Mouse (Mus musculus) gastrocnemius, postnatal 10 days (tissue): ENCODE results near the gene Clasp1. TPM values are rescaled to one million over a fixed set of nuclear protein-coding genes. Genes with fewer than 3 reads are reported as not detected.
"Not testable (repeated sequence)": the region's sequence is repeated elsewhere in the genome, so short reads cannot be mapped to it uniquely, and the experiment has no call there.

Experiments
- DNase-seq: peaks from one replicate; pipeline ENCODE4 v3.0.0; 2021; ENCODE audit warnings: mixed read lengths
- total RNA-seq, 2 experiments: library from RNA; stranded (reverse); gene quantifications; 2 replicates each; pipeline ENCODE4 v1.2.3; 2021

Clasp1 gene
- total RNA-seq, 2 experiments from 2014 or later: 78.7 to 90.1 TPM

DNA sequence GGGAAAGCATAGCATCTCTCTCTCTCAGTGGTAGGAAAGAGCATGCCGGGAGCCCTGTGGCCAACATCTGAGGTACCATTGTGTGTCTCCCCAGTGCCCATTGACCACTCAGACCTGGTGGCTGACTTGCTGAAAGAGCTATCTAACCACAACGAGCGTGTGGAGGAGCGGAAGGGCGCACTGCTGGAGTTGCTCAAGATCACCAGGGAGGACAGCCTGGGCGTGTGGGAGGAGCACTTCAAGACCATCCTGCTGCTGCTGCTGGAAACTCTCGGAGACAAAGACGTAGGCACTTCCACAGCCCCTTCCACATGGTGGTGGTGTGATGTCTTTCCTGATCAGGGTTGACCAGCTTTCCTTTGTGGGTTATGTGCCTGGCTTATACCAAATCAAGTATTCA, 192.3 kb downstream of the Clasp1 start:
- no peak for DNase-seq

DNA sequence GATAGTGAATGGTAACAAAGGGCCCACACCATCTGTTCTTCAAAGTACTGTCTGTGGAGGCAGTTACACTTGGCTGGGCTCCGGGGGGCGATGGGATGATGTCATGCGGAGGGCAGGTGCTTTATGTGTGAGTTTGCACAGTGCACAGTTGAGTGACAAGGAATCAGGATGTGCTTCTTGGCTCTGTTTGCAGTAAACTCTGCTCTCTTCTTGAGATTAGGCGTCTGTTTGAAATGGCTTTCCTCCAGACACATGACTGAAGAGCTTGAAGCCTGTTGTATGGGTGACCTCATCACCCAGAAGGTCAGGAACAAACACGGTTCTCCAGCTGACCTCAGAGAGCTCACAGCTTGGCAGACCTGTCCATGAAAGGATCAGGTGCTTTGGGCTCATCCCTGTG, 200.9 kb downstream of the Clasp1 start:
- no peak for DNase-seq

GRCm38 (mm10) chr1:118592933-118593332, 204.1 kb downstream of the Clasp1 start:
- no peak for DNase-seq

- no peak for DNase-seq
Observed at GRCm38 (mm10) chr1:118595395-118595794, 206.5 kb downstream of the Clasp1 start.

DNA sequence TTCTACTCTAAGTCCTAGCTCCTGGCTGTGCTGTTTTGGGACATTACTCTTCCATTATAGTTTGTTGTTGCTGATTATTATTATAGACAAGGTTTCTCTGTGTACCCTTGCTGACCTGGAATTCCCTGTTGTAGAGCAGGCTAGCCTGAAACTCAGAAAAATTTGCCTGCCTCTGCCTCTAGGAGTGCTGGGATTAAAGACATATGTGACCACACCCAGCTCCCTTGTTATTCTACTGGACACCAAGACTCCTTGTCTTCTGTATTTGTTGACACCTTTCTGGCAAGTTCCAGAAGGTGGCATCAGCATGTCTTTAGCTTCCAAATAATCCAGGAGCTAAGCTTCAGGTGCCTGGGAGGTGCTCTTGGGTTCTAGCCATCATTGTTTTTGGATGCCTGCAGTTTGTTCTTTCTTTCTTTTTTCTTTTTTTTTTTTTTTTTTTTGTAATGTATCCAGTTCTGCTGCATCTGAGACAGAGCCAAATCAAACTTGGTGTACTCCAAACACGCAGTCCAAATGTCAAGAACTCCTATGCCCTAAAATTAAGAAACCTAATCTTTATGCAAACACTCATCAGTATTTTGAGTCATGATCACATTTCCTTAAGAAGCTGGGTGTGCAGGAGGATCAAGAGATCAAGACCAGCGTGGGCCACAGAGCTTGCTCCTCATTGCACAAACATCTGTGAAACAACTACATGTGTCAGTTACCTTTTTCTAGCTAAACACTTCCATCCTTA, 208.8 kb downstream of the Clasp1 start:
- no peak for DNase-seq

DNA sequence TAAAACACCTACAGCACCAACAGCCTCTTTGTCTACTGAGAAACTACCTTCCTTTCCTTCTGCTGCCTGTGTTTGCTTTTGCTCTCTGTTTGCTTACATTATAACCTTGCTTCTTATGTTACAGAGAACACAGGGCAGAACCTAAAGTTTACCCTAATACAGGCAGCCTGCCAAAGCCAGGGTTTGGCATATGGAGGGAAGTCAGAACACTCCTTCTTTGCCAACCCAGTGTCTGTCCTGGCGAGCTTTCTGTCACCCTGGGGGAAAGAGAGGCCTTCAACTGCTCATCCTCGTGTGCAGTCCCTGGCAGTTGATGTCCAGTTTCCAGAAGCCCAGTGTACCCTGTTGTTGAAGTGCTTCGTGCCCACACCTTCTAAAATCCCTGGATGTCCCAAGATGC, 209.5 kb downstream of the Clasp1 start:
- DNase-seq: no peak

GRCm38 (mm10) chr1:118613631-118614183, 224.8 kb downstream of the Clasp1 start:
- DNase-seq: no peak

DNA sequence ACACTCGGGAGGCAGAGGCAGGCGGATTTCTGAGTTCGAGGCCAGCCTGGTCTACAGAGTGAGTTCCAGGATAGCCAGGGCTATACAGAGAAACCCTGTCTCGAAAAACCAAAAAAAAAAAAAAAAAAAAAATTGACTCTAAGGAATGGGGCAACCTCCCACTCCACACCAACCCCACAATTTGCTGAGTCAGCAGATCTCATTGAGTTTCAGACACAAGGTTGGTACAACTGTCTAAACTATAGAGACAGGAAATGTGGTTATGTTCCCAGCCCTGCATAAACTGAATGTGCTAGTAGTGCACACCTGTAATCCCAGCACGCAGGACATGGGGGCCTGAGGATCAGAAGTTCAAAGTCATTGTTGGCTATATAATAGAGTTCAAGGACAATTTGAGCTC, 232.2 kb downstream of the Clasp1 start:
- not testable (repeated sequence) for DNase-seq

GRCm38 (mm10) chr1:118622857-118623256, 234.0 kb downstream of the Clasp1 start:
- DNase-seq: no peak

GRCm38 (mm10) chr1:118625461-118625860, 236.6 kb downstream of the Clasp1 start:
- DNase-seq: no peak

DNA sequence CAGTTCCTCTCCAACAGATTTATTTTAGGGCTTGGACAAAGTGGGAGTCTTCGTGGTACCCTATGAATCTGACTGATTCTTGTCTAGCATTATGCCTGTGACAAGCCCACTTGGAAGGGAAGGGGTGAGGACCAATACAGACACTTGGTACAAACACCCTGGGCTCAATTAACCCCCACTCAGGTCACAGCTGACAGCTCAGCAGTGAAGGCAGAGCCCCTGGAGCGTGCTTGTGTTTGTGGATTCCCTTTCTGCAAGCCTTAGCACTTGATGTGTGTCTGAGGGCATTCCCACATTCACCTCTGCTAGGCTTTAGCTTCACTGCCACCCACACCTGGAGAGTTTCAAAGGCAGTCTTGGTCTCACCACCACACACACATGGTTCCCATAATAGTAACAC, 237.1 kb downstream of the Clasp1 start:
- DNase-seq: no peak

DNA sequence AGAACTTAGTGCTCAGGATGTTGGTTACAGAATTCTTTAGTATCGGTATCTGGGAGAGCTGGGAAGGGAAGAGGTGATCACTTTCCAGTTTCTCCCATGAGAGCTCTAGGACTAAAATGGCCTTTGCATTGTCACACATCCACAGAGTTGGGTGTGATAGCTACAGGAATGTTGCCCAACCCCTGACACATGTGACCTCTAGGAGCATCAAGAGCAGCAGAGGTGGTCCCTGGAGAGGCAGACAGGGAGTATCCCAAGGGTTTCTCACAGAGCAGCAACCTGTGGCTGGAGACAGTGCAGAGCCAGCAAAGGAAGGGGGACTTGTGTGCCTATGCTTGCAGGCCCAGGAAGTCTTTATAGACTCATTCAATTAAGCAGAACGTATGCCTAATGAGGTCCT, 237.6 kb downstream of the Clasp1 start:
- no peak for DNase-seq

- DNase-seq: peak; percentile 73
Observed at GRCm38 (mm10) chr1:118627781-118628464, 239.1 kb downstream of the Clasp1 start, which contains the start of gene Tfcp2l1. TSS of gene Tfcp2l1 (plus strand) at chr1:118627945.

GRCm38 (mm10) chr1:118633415-118633980, 244.6 kb downstream of the Clasp1 start:
- no peak for DNase-seq

- DNase-seq: no peak
Observed at GRCm38 (mm10) chr1:118642296-118642999, 253.6 kb downstream of the Clasp1 start.

DNA sequence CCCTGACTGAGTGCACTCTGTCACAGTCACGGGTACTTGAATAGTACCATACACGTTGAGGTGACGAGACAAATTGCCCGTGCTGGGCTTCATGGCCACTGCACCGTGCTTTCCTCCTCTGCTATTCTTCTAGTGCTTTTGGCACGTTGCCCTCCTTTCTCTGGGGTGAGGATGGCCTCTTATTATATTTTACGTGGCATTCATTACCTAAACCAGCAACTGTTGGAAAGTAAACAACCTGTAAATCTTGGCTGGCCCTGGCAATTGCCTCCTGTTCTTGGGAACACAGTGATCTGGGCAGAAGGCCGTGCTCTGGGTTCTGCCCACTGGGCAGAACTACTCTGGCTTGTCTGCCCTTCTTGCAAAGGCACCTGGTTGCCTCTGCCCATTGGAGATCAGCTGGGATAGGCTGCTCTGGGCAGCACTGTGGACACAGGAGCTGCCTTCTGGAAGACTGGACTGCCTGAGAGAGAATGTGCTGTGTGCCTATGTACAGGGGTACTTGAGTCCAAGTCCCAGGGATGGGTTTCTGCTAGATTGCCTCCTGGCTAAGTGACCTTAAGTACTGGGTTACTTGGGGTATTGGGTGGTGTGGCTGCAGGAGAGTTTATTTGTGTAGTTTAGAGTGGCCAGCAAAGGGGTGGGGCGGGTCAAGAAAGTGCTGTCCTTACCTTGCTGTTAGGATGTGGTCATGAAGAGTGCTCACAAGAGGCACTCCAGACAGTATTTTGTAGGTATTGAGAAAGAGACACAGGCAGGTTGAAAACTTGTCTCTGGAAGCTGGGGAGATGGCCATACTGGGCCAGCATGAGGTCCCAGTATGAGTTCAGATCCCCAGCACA, 254.5 kb downstream of the Clasp1 start:
- no peak for DNase-seq

DNA sequence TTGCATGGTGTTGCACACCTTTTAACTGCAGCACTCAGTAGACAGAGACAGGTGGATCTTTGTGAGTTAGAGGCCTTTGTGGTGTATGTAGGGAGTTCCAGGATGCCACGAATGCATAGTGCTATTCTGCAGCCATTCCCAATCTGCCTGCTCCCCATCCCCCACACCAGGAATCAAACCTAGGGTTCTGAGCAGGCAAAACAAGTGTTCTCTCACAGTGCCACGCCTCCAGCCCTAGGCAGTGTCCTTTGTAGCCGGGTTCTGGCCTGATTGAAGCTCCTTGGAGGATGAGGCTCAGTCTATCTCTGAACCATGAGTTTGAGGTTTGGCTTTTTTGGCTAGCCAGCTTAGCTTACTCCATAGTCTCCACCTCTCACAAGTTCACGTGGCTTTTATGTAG, 256.8 kb downstream of the Clasp1 start:
- no peak for DNase-seq

GRCm38 (mm10) chr1:118648015-118648414, 259.2 kb downstream of the Clasp1 start:
- no peak for DNase-seq

DNA sequence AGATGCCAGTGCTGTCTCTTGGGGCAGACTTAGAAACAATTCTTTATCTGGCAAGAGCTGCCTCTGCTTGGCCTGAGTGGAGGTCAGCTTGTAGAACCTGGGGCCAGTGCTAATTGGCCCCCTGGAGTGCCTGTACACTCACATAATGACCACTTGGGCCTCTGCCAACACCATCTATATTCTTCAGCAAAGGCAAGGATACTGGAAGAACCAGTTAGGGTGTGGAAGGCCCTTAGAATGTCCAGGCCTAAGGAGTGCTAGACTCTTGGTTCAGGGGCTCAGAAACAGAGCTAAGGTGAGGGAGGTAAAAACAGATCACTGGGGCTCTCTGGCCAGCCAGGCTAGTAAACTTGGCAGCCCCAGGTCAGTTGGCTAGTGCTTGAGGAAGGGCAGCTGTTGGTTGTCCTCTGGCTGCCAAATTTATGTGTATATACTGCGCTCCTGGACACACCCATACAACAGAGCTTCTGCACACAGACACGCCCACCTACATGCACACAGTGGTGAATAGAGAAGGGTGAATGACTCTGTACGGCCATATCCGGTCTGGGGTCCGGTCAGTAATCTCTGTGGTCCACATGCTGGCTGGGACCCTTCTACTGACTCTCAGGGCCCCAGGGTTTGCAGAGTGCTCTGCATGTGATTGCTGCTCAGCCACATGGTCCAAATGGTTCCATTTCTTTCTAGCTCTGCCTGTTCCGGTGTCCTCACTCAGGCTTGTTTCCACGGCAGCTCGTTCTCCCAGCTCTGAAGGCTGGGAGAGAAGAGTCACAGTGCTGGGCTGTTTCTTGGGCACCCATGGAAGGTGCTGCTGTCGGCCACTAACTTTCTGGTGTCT, 261.3 kb downstream of the Clasp1 start:
- no peak for DNase-seq

DNA sequence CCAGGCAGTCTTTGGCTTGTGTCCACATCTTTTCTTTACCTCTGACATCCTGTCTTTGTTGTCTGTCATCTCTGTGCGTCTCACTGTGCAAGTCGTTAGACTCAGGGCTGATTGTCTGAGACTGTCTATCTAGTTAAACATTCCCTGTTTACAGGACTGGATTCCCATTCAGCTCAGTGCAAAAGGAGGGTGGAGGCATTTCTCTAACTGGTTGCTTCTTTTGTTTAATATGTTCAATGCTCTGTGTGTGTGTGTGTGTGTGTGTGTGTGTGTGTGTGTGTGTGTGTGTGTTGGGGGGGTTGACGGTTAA, 261.9 kb downstream of the Clasp1 start:
- DNase-seq: no peak

DNA sequence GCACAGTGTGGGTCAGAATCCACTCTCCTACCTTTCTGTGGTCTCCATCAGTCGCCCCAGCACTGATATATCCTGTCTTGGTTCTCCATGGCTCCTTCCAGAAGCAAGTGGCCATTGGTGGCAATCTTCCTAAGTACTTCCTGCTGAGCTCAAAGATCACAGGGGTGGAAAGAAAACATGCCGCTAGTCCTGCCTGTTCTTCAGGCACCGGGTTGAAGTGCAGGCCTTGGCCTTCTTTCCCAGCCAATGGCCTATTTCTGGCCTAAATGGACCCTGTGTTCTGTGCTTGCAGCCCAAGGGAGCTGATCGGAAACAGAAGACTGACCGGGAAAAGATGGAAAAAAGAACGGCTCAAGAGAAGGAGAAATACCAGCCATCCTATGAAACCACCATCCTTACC, 269.9 kb downstream of the Clasp1 start:
- DNase-seq: no peak
